Mouse (Mus musculus) ovary, adult 18-20 months (tissue): ENCODE measurements around the gene Clmn.
A peak's percentile ranks its signal among the peaks of the same experiment; 100 is the strongest.

Experiments used
- DNase-seq: peaks from one replicate; pipeline ENCODE4 v3.0.0; 2022; ENCODE audit warnings: low spot score, mixed read lengths

Clmn gene

GRCm38 (mm10) chr12:104879577-104879989 is 14.7 kb upstream of the Clmn start:
- no peak for DNase-seq

GRCm38 (mm10) chr12:104876053-104876452 is 11.2 kb upstream of the Clmn start:
- no peak for DNase-seq

GRCm38 (mm10) chr12:104871987-104872386 is 7.1 kb upstream of the Clmn start:
- DNase-seq = no peak

GRCm38 (mm10) chr12:104869737-104870136 is 4.9 kb upstream of the Clmn start:
- DNase-seq = no peak

GRCm38 (mm10) chr12:104868430-104868829 is 3.6 kb upstream of the Clmn start:
- no peak for DNase-seq

- no peak for DNase-seq
Measured at GRCm38 (mm10) chr12:104867851-104868250, 3.0 kb upstream of the Clmn start.

- no peak for DNase-seq
Measured at GRCm38 (mm10) chr12:104865166-104865535, 275 bp upstream of the Clmn start.

- no peak for DNase-seq
Measured at GRCm38 (mm10) chr12:104863653-104864052, 1.2 kb downstream of the Clmn start.

GRCm38 (mm10) chr12:104859140-104859539 is 5.7 kb downstream of the Clmn start:
- DNase-seq = no peak

GRCm38 (mm10) chr12:104858732-104859131 is 6.1 kb downstream of the Clmn start:
- DNase-seq = no peak

- no peak for DNase-seq
Measured at GRCm38 (mm10) chr12:104857614-104858013, 7.3 kb downstream of the Clmn start.

GRCm38 (mm10) chr12:104856540-104856939 is 8.3 kb downstream of the Clmn start:
- no peak for DNase-seq

GRCm38 (mm10) chr12:104855548-104855947 is 9.3 kb downstream of the Clmn start:
- no peak for DNase-seq

GRCm38 (mm10) chr12:104854826-104855225 is 10.1 kb downstream of the Clmn start:
- DNase-seq = no peak

- DNase-seq = no peak
Measured at GRCm38 (mm10) chr12:104853374-104853773, 11.5 kb downstream of the Clmn start.

- DNase-seq = peak; percentile 58
Measured at GRCm38 (mm10) chr12:104851711-104852508, 13.0 kb downstream of the Clmn start.

GRCm38 (mm10) chr12:104850119-104850518 is 14.8 kb downstream of the Clmn start:
- DNase-seq = no peak

- no peak for DNase-seq
Measured at GRCm38 (mm10) chr12:104848667-104849066, 16.2 kb downstream of the Clmn start.

GRCm38 (mm10) chr12:104847227-104847626 is 17.6 kb downstream of the Clmn start:
- DNase-seq = no peak

GRCm38 (mm10) chr12:104845707-104846106 is 19.2 kb downstream of the Clmn start:
- DNase-seq = no peak

GRCm38 (mm10) chr12:104844989-104845388 is 19.9 kb downstream of the Clmn start:
- DNase-seq = no peak

GRCm38 (mm10) chr12:104844279-104844678 is 20.6 kb downstream of the Clmn start:
- no peak for DNase-seq

GRCm38 (mm10) chr12:104841256-104841655 is 23.6 kb downstream of the Clmn start:
- no peak for DNase-seq

GRCm38 (mm10) chr12:104838987-104839386 is 25.9 kb downstream of the Clmn start:
- no peak for DNase-seq
